In genomic region chr11:71439871-71440270, GRCm38 (mm10) we compare ENCODE assay signal across 8 mouse cellular contexts.
DNase-seq lines count a peak whose midpoint lies in the region; ATAC-seq and TF ChIP-seq lines count a peak whose summit lies in the region.
"Had no signal": no experiment of that assay in that cellular context is flagged by ENCODE, and none has a peak within 500 bp of the region (broad histone marks: within the 10 kb centered on the region; RNA-seq: fewer than 3 reads in every experiment).

No protein-coding gene starts in this region.

- H3K4me3 ChIP-seq in hindbrain, embryonic 13.5 days = peak overlapping the region; percentile 16; the same call in 1 of the 2 replicates
- H3K4me3 ChIP-seq in limb, embryonic 14.5 days (replicated peaks; ENCODE audit: low read length) = no peak overlapping the region
- no peak overlapping the region for H3K4me3 ChIP-seq in stomach, embryonic 15.5 days (replicated peaks)

- H3K9ac ChIP-seq in hindbrain, embryonic 13.5 days = peak overlapping the region; percentile 53
- H3K9ac ChIP-seq in limb, embryonic 14.5 days (ENCODE audit: low read depth, low read length, severe bottlenecking) = no peak overlapping the region
- no peak overlapping the region for H3K9ac ChIP-seq in stomach, embryonic 15.5 days
- H3K9ac ChIP-seq: lung, embryonic 14.5 days had no signal

- 1% methylated on average over 17 of the region's 17 CpGs for WGBS in hindbrain, embryonic 13.5 days
- WGBS in limb, embryonic 14.5 days = 5% methylated on average over 17 of the region's 17 CpGs
- WGBS in stomach, embryonic 15.5 days = 8% methylated on average over 17 of the region's 17 CpGs

- DNase-seq in brain, embryonic 14.5 days (ENCODE audit: low read depth) = peak; percentile 96
- peak; percentile 37 for DNase-seq in embryo, embryonic 10.5 days (ENCODE audit: low spot score)
- DNase-seq in limb, embryonic 14.5 days (ENCODE audit: low spot score) = peak; percentile 14
- DNase-seq in urinary bladder, adult 18-20 months (ENCODE audit: low spot score in 2 of 2) = no peak
- no peak for DNase-seq in spleen, postnatal 4 days (ENCODE audit: low spot score in 2 of 2)
- DNase-seq: lung, embryonic 14.5 days had no signal

- peak; percentile 85 for ATAC-seq in hindbrain, embryonic 13.5 days (ENCODE audit: low FRiP score)
- peak; percentile 67 for ATAC-seq in limb, embryonic 14.5 days (ENCODE audit: low FRiP score, low read depth)
- ATAC-seq in stomach, embryonic 15.5 days (ENCODE audit: insufficient read depth, low FRiP score, low read depth) = no peak

- no peaks in the 10 kb centered on the region for H3K36me3 ChIP-seq in hindbrain, embryonic 13.5 days
- no peaks in the 10 kb centered on the region for H3K36me3 ChIP-seq in limb, embryonic 14.5 days (ENCODE audit: control insufficient read depth, insufficient read depth, low read length)
- H3K36me3 ChIP-seq in stomach, embryonic 15.5 days = no peaks in the 10 kb centered on the region

- H3K9me3 ChIP-seq in hindbrain, embryonic 13.5 days = no peaks in the 10 kb centered on the region
- no peaks in the 10 kb centered on the region for H3K9me3 ChIP-seq in limb, embryonic 14.5 days (ENCODE audit: control insufficient read depth, low read length)
- no peaks in the 10 kb centered on the region for H3K9me3 ChIP-seq in stomach, embryonic 15.5 days

- H3K27me3 ChIP-seq in hindbrain, embryonic 13.5 days = no peaks in the 10 kb centered on the region
- no peaks in the 10 kb centered on the region for H3K27me3 ChIP-seq in limb, embryonic 14.5 days (ENCODE audit: control insufficient read depth, insufficient read depth, low read length)
- 0 out of 2 replicates have a peak, but pooled peaks cover 6% of the 10 kb centered on the region for H3K27me3 ChIP-seq in stomach, embryonic 15.5 days (replicated peaks)

- no peak for TF ChIP-seq CTCF in brain, embryonic 14.5 days (IDR thresholded peaks at IDR 0.05; ENCODE audit: borderline replicate concordance, extremely low read depth, insufficient read depth, insufficient read length)

- peak overlapping the region; percentile 51 for H3K4me2 ChIP-seq in hindbrain, embryonic 13.5 days
- peak overlapping the region; percentile 34 for H3K4me2 ChIP-seq in limb, embryonic 14.5 days (replicated peaks; ENCODE audit: low read depth, low read length, severe bottlenecking)
- H3K4me2 ChIP-seq in stomach, embryonic 15.5 days = peak overlapping the region; percentile 19; the same call in 1 of the 2 replicates
- H3K4me2 ChIP-seq: lung, embryonic 14.5 days had no signal

- peak overlapping the region; percentile 75 for H3K27ac ChIP-seq in hindbrain, embryonic 13.5 days
- no peak overlapping the region for H3K27ac ChIP-seq in limb, embryonic 14.5 days (replicated peaks; ENCODE audit: low read depth, low read length)
- no peak overlapping the region for H3K27ac ChIP-seq in stomach, embryonic 15.5 days

- H3K4me1 ChIP-seq in hindbrain, embryonic 13.5 days (replicated peaks) = peaks cover 46% of the 10 kb centered on the region
- H3K4me1 ChIP-seq in limb, embryonic 14.5 days (ENCODE audit: control insufficient read depth, insufficient read depth, low read length) = no peaks in the 10 kb centered on the region
- H3K4me1 ChIP-seq in stomach, embryonic 15.5 days = no peaks in the 10 kb centered on the region

- no peak for TF ChIP-seq POLR2A in brain, embryonic 14.5 days (IDR thresholded peaks at IDR 0.05; ENCODE audit: borderline replicate concordance, extremely low read depth, insufficient read depth, insufficient read length, poor library complexity, severe bottlenecking)
- TF ChIP-seq POLR2A in limb, embryonic 14.5 days (IDR thresholded peaks at IDR 0.05; ENCODE audit: borderline replicate concordance, extremely low read depth, insufficient read depth, insufficient read length) = no peak

Comparison
In these comparisons a context has a peak if more than half of its experiments do, and no peak if none do; other contexts are left out.
1. DNase-seq: peak in brain, embryonic 14.5 days (single experiment), embryo, embryonic 10.5 days (single experiment) and limb, embryonic 14.5 days (single experiment); none in urinary bladder, adult 18-20 months (0 of 2) and spleen, postnatal 4 days (0 of 2).
2. Peak in every context shown above with its lines, with median percentiles within 50 percentile points of each other: H3K4me2 ChIP-seq.